Mouse (Mus musculus) adipocyte (in vitro differentiated cells): ENCODE measurements around the gene Limch1.

Source experiments
- DNase-seq: peaks from one replicate; pipeline ENCODE4 v3.0.0-alpha.2; 2016; ENCODE audit warnings: low spot score

Gene Limch1

DNA sequence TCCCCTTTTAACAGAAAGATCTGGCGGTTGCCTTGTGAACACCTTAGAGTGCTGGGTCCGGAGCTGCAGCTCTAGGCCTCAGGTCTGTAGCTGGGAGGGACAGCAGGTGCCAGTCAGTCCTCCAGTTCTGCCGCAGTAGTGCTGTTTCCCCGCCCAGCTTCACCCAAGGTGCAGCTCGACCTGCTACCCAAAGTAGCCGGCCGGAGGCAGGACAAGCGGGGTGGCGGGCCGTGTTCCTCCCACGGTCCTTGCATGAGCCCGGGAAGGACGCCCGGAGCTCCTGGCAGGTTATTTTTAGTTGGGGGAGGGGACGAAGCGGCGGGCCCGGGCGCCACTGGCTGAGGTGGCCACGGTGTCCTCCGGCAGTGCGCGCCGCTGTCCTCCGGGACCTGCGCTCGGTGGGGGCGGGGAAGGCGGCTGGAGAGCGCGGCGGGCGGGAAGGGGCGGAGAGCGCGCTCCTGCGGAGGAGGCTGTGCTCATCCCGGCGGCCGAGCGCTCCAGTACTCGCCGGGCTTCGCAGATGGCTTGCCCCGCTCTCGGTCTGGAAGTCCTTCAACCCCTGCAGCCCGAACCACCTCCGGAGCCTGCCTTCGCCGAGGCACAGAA lies at the start of gene Limch1:
Limch1 (plus strand) TSS at position 438 of the 606 bp plus-strand sequence.
- DNase-seq, result no peak

DNA sequence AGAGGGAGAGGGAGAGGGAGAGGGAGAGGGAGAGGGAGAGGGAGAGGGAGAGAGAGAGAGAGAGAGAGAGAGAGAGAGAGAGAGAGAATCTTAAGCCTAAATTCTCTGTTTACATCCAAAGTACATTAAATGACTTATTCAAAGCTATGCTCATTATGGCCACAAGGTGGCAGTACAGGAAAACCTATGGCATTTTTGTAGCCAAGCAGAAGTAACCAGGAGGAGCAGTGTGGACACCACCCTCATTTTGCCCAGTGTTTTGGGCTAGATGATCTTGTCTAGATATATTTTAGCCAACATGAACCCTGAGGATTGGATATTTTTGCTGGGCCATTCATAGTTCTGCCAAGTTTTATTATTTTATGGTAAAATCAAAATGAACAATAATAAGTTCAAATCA lies 48.5 kb upstream of the Limch1 start:
- peak; percentile 88 for DNase-seq

DNA sequence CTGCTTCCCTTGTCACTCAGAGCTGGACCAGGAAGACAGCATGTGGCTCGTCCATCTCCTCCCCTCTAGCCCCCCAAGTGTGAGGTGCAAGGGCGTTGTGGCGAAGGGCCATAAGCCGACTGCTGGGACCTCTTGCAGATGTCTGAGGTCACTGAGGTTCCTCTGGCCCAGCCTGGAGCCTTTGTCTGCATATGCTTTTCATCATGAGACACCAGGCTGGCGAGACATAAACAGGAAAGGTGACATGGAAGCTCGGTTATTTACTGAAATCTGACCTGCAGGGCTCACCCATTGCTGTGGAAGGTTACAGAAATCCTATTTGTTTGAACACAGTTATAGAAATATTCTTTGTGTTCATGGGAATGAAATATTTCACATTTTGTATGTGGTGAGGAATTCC lies 45.7 kb upstream of the Limch1 start:
- DNase-seq, result no peak

DNA sequence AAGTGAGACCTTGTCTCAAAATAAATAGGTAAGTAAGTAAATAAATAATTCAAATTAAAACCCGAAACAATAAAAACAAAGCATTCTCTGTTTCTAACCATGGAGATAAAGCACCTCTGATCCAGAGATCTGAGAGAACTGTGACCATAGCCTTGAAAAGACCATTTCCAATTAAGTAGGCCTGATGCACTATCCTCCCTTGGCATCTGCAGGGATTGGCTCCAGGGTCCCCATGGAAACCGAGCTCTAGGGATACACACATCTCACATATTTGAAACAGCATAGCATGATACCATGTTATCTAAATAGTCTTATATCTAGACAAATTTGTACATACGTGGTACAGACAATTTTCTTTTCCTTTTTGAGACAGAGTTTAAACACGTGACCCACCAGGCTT lies 43.7 kb upstream of the Limch1 start:
- no peak for DNase-seq

DNA sequence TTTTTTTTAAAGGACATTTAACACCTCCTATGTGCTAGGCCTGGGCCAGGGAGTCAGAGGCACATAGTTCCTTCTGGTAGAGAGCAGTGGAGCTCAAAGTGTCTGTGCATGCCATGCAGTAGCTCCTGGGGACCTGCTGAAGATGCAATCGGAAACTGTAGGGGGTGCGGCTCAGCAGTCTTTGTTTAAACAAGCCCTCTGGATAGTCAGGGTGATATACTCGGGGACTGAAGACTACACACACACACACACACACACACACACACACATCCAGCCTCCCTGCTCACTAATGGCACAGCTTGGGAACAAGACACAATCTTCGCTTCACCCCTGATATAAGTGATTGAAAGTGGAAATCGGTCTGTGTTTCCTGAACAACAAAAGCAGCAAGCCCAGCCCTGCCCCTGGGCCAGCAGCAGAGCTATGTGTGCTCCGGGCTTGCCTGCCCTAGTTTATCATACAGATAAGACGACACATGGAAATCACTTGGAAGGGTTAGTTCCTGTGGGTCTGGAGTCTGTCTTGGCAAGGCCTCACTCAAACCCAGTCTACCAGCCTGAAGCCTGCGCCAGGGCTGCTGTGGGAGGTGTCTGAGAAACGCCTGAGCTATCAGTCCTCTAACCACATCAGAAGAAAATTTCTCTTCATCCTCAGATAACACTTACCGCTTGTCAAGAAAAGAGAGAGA lies 42.2 kb upstream of the Limch1 start:
- no peak for DNase-seq

DNA sequence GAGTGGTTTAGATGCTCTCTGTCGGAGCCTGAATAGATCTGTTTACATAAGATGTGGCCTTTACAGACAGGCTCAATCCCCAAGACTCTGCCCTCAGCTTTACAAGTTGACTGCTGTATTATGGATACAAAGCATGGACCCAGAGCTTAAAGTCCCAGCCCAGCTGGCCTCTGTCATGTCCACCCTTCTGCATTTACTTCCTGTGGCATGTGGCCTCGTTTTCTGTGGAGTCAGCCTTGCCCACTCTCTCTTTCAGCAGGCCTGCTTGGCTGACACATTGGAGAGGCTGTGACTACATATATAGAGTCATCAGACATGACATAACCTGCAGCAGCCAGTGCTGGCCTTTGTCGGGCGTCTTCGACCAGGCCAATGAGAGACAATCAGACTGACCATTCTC lies 37.8 kb upstream of the Limch1 start:
- DNase-seq, result no peak

DNA sequence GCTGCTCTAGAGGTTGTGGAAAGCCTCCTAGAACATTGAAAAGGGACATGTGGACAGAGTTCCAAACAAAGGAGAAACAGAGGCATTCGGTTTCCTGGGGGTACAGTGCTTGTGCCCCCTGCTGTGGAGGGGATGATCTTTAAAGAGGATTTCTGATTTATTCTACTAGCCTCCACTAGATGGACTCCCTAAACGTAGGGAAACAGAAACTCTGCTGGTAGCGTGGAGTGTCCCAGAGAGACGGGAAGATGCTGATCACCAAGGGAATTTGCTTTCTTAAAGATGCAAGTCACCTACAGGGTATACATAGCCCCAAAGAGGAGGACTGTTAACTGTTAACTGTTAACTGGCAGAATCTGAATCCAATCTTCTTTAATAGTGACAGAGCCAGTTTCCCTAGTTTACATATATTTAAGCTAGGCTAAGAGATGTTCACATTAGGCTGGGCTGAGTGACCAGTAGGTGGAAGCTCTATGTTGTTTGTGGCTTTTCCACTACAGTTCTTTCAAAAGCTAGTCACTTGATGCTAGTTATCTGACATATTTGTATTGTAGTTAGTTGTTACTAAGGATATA lies 35.1 kb upstream of the Limch1 start:
- no peak for DNase-seq

DNA sequence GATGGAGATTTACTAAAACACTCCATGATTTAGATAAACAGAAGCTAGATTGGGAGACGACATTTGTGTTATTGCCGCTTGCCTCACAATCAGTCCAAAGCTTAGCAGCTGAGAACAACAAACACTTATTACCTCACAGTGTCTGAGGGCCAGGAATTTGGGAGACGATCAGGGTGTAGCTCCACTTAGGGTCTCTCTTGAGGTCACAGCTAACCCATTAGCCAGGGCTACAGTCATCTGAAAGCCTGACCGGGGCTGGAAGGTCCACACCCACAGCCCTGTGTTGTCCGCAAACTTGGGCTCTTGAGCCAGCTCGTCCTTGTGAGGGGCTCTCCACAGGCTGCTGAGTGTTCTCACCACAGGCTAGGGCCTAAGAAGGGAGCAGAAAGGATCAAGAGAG lies 32.8 kb upstream of the Limch1 start:
- no peak for DNase-seq

DNA sequence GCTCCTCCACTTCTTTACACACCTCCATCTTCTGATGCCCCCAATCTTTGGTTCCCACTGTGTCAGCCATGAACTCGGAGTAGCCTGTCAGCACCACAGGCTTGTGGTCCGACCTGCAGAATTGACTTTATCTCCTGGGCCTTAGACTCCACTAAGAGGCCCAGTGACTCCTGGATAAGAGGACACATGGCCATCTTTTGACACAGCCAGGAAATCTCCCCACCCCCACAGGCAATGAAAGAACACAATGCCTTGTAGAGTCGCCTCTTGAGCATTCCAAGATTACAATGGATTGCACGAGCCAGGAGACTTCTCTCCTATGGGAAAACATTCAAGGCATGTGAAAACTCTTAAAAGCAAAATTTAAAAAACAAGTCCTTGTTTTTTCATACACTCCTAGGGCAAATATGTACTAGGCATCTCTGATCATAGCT lies 30.1 kb upstream of the Limch1 start:
- no peak for DNase-seq

DNA sequence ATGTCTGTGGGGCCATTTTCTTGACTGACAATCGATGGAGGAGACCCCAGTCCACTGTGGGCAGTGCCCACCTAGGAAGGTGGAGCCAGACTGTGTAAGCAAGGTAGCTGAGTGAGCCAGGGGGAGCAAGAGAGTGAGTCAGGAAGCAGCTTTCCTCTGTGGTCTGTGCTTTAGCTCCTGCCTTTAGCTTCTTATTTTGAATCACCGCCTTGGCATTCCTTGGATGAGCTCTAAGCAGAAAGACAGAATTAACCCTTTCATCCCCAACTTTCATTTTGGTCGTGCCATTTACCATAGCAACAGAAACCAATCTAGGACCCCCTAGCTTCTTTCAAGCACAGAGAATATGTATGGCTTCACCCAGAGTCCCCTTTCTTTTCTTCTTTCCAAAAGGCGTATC lies 27.7 kb upstream of the Limch1 start:
- no peak for DNase-seq

DNA sequence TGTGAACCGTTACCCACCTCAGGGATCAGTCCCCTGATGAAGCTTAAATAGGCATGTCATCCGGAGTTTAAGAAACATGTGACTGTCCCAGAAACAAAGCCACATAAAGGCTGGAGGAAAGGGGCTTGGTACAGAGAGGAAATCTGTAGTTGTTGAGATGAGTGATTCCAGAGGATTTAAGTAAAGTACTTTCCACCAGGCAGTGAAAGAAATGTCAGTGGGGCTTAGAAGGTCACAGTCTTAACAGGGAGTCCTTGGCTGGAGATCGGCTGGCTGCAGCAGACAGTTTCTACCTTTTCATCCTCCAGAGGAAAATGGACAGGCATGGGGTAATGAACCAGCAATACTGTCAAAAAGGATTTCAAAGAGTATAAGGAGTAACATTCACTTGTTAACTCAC lies 27.2 kb upstream of the Limch1 start:
- DNase-seq, result no peak

DNA sequence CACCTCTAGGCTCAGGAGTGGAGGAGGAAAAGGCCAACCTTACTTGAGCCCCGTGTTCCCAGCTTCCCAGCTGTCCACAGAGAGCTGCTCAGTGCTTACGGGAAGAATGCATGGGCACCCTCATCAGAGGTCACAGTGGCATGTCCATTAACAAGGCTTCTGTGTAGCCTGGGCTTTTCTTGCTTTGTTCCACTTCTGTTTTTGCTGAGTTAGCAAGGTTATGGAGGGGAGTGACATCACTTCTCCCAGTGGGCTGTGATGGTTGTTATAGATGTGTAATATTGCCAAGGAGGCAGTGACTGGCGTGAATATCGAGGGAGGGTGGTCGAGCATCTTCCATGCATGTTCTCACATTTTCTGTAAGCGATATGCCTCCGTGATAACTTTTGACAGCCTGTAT lies 26.7 kb upstream of the Limch1 start:
- no peak for DNase-seq

DNA sequence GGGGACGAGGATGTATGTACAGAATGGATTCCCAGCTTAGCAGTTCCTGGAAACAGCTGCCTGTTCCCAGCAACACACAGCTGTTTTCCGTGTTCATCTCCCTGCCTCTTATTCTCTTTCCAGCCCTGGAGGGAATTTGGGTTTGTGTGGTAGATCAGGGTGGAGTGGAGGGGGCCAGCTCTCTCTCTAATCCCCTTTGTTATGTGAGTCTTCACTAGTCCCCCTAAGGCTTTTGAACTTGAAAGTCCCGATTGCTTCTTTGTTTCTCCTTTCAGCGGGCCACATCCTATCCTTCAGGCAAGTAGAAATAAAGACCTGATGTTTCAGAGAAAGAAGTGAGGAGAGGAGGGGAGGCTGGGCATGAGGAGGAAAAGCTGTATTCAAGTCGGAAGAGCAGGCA lies 24.7 kb upstream of the Limch1 start:
- no peak for DNase-seq

DNA sequence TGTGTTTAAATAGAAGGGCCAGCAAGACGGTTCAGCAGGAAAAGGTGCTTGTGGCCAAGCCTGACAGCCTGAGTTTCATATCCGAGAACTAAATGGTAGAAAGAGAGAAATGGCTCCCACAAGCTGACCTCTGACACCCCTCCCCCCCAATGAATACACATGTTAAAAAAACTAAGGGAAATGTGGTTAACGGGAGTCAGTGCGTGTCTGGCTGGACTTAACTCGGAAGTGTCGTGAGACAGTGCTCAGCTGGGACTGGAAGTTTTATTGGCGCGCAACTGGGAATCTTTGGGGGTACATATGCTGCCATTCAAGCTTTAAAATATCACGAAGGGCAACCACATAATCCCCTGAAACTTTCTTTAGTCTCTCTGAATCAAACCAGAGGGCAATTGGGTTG lies 23.0 kb upstream of the Limch1 start:
- no peak for DNase-seq

DNA sequence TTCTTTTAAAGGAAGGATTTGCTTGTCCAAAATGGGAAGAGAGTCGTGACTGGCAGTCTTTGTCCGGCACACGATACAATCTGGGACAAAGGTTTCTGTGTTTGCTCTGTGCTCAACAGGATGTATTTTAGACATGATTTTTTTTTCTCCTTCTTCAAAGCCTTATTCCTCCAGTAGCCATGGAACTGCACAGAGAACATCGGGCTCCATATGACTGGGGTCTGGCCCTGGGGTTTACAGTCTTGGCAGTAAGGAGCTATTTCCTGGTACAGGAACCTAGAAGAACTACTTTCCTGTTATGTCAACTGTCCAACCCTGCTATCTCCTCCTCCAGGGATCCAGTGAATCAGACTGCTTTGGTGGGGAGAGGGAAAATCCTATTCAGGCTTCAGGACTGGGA lies 22.6 kb upstream of the Limch1 start:
- no peak for DNase-seq

DNA sequence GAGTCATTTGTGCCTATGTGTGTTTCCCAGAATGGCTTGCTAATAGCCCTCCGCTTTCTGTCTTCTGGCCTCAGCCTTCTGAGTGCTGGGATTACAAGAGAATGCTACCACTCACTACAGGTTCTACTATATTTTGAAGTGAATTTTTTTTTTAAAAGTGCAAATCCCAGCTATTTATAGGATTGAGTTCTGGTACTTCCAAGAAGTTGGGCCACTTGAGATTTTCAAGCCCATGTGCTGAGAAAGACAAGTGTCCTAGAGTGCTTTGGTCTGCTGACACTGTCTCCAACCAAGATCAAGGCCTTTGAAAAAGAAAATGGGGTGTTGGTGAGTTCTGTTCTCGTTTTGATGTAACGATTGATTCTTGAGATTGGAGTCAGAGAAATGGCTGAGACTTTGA lies 22.0 kb upstream of the Limch1 start:
- DNase-seq, result no peak

DNA sequence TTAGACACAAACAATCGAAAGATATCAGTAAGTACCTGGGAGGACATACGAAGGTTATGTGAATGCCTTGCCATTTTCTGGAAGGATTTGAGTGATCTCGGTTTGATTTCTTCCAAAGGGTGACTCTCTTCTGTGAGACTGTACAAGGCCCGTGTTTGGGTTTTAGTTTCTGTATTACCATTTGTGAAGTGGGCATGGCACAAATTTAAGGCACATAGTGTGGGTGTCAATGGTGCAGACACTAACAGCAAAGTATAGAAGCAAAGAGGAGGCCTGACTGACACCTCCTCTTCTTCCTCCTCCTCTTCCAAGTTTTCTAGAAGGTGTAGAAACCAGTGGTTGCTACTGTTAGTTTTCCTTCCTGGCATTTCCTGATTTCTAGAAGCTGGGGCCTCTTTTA lies 16.3 kb upstream of the Limch1 start:
- DNase-seq, result no peak

DNA sequence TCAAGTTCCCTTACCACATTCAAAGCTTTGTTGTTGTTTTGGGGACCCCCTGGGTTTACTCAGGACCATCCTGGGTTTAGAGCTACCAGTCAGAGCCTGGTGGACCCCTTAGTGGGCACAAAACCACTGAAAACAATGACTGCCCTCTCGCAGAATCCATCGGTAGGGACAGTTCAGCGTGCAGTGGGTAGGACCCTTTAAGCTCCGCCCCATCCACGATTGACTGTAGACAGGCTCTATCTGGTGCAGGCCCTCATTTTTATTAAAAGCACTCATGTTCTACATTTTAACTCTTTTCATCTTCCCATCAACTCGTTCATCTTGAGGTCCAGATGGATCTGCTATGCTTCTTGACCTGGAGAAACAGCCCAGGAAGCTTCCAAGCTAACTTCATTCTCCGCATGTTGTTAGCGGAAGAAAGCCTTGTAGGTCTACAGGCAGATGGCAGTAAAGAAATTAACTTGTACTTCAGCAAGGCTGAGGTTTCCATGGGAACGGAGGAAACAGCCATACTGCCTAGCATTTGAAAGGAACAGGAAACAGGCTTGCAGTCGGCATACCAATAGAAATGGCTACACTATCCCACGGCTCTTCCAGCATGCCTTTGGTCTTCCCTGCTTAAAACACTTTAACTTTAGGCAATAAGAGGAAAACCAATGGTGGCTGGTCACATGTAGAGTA lies 14.9 kb upstream of the Limch1 start:
- no peak for DNase-seq

DNA sequence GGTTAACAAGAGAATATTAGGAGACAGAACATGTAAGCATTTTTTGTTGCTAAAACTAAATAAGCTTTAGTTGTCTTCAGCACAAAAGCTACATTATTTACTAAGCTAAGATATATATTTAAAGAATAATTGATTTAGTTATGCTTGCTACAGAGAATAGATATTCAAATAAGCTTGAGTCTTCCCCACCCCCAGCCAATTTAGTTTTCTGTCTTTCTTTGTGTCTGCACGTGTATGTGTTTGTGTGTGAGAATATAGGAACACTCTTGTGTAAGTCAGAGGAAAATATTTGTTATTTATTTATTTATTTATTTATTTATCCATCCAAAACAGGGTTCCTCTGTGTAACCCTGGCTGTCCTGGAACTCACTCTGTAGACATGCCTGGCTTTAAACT lies 14.3 kb upstream of the Limch1 start:
- no peak for DNase-seq

DNA sequence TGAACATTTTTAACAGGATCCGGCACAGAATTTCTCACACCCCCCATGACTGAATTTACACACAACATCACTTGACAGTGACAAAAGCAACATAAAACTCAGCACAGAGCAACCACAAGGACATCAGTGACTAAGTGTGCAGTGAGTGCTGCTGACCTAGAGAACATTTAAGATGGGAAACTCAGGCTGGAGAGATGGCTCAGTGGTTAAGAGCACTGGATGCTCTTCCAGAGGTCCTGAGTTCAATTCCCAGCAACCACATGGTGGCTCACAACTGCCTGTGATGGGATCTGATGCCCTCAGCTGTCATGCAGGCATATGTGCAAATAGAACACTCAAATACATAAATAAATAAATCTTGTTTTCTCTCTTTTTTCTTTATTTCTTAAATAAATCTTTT lies 12.1 kb upstream of the Limch1 start:
- DNase-seq, result no peak

DNA sequence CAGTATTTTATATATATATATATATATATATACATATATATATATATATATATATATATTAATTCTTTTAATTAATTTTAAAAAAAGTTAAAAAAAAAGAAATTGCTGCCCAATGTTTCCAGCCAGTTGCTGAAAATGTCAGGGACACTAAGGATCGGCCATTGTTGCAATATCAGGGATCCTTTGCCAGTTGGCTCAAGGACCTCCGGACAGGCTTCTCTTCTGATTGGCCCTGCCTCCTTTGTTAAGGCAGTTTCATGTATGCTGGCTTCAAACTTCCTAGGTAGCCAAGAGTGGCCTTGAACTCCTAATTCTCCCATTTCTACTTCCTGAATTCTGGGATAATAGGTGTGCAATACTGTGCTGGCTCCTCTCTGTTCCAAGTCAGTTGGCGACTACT lies 6.3 kb upstream of the Limch1 start:
- no peak for DNase-seq

DNA sequence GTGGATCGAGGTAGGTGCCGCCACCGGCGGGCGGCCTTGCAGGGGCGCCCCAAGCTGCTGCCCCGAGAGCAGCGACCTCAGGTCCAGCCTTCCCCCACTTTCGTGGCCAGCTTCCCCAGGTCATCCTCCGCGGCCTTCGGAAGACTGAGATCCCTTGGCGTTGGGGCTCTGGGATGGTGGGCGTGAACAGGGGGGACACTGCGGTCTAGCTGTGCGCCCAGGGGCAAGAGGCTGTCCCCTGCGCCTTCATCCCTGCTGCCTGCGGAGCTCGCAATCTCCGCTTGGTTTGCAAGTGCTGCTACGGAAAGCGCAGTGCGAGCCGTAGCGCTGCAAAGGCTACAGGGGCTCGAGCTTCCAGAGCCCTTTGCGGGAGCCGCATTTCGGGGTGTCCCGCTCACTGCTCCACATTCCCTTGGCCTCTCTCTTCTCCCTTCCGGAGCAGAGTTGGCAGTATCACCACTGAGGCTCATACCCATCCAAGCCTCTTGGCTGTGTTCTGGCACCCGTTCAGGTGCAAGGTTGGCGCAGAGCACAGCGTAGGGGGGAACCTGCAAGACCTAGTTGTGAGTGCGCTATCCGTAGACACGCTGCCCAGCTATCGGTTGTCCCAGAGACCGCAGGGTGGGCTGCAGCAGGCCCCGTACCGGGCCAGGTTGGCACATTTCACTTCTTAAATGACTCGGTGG lies 512 bp downstream of the Limch1 start:
- no peak for DNase-seq

DNA sequence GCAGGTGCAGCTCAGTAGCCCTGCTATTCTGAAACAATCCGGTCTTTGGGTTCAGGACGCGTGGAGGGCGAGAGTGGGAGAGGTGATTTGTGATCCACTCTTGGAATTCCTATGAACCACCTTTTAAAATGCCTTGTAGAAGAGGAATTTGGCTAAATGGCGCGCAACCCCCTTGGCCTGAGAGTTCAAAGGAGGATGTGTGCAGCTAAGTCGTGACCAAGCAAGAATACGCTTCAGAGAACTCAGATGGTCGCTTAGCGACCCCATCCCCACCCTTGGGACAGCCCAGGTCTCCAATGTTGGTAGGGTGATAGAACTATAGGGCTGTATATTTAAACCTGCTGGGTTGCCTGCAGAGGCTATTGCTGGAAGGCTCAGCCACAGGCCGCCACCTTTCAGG lies 1.1 kb downstream of the Limch1 start:
- DNase-seq, result no peak
